Mouse (Mus musculus) limb, embryonic 10.5 days (tissue): Measurements from ENCODE around the gene Maml2. TPM values are rescaled to one million over a fixed set of nuclear protein-coding genes. Genes with fewer than 3 reads are reported as not detected.

Experiments used
- DNase-seq: peaks from one replicate; pipeline ENCODE4 v3.0.0-alpha.2; 2017; ENCODE audit warnings: low spot score
- H3K27ac ChIP-seq: fragments of 300-500 bp; sonication (generic); 2 replicates; pipeline ENCODE4 v1.5.1; 2016; ENCODE audit warnings: mild to moderate bottlenecking
- H3K27me3 ChIP-seq: fragments of 300-500 bp; sonication (generic); 2 replicates; pipeline ENCODE4 v1.6.1; 2016; ENCODE audit warnings: low read depth, mild to moderate bottlenecking; ENCODE audit not compliant: poor library complexity, severe bottlenecking
- H3K36me3 ChIP-seq: fragments of 300-500 bp; sonication (generic); 2 replicates; pipeline ENCODE4 v1.6.1; 2016; ENCODE audit warnings: mild to moderate bottlenecking, moderate library complexity
- H3K4me1 ChIP-seq: fragments of 300-500 bp; sonication (generic); 2 replicates; pipeline ENCODE4 v1.6.1; 2016
- H3K4me3 ChIP-seq: fragments of 300-500 bp; sonication (generic); 2 replicates; pipeline ENCODE4 v1.5.1; 2016; ENCODE audit warnings: mild to moderate bottlenecking, moderate library complexity
- H3K9me3 ChIP-seq: fragments of 300-500 bp; sonication (generic); replicated peaks from 2 replicates; pipeline ENCODE4 v1.6.1; 2016; ENCODE audit warnings: mild to moderate bottlenecking
- WGBS: fragments of 180-500 bp; shearing (Covaris S2); methylation state at CpG from one replicate; pipeline ENCODE4 v1.1.7; 2016; 5-methylcytosine and 5-hydroxymethylcytosine counted together
- polyA plus RNA-seq: library from polyadenylated mRNA; unstranded; fragments of >200 nt; fragmentation: Nextera tagmentation; extraction: Ambion mirVana; gene quantifications from 2 replicates; pipeline ENCODE4 v1.2.1, GENCODE M21; 2016

Maml2 gene
- polyA plus RNA-seq, 1 experiment from 2014 or later = 8.0 TPM

- no peaks in the 10 kb centered on the region for H3K27me3 ChIP-seq
- no peak for DNase-seq
- H3K36me3 ChIP-seq = no peaks in the 10 kb centered on the region
- WGBS = 54% methylated on average over 5 of the region's 5 CpGs
- H3K4me1 ChIP-seq = peaks cover 24% of the 10 kb centered on the region
- no peak overlapping the region for H3K4me3 ChIP-seq
- H3K9me3 ChIP-seq = no peaks in the 10 kb centered on the region
- H3K27ac ChIP-seq = no peak overlapping the region
Observed at GRCm38 (mm10) chr9:13513135-13513534, 215.4 kb downstream of the Maml2 start.

GRCm38 (mm10) chr9:13514435-13514834, 216.7 kb downstream of the Maml2 start:
- peaks cover 27% of the 10 kb centered on the region for H3K4me1 ChIP-seq
- no peaks in the 10 kb centered on the region for H3K27me3 ChIP-seq
- no peaks in the 10 kb centered on the region for H3K9me3 ChIP-seq
- no peak overlapping the region for H3K27ac ChIP-seq
- H3K36me3 ChIP-seq = no peaks in the 10 kb centered on the region
- H3K4me3 ChIP-seq = no peak overlapping the region
- peak; percentile 3 for DNase-seq

GRCm38 (mm10) chr9:13515976-13516375, 218.2 kb downstream of the Maml2 start:
- DNase-seq = no peak
- H3K9me3 ChIP-seq = no peaks in the 10 kb centered on the region
- 88% methylated on average over 2 of the region's 2 CpGs for WGBS
- H3K36me3 ChIP-seq = no peaks in the 10 kb centered on the region
- H3K27ac ChIP-seq = no peak overlapping the region
- H3K4me3 ChIP-seq = no peak overlapping the region
- H3K4me1 ChIP-seq = peaks cover 24% of the 10 kb centered on the region
- H3K27me3 ChIP-seq = no peaks in the 10 kb centered on the region

- Histone ChIP-seq H3K4me3 (no peak overlapping the region), H3K4me1 (peaks cover 24% of the 10 kb centered on the region), H3K27ac (peak overlapping the region; percentile 22), H3K27me3 (no peaks in the 10 kb centered on the region), H3K9me3 (no peaks in the 10 kb centered on the region), H3K36me3 (no peaks in the 10 kb centered on the region)
- no peak for DNase-seq
- 71% methylated on average over 2 of the region's 2 CpGs for WGBS
Observed at GRCm38 (mm10) chr9:13518031-13518430, 220.3 kb downstream of the Maml2 start.

GRCm38 (mm10) chr9:13518441-13518971, 220.7 kb downstream of the Maml2 start:
- H3K4me3 ChIP-seq = no peak overlapping the region
- no peak for DNase-seq
- H3K27ac ChIP-seq = peak overlapping the region; percentile 22
- peaks cover 24% of the 10 kb centered on the region for H3K4me1 ChIP-seq
- 93% methylated on average over 2 of the region's 2 CpGs for WGBS
- H3K36me3 ChIP-seq = no peaks in the 10 kb centered on the region
- no peaks in the 10 kb centered on the region for H3K27me3 ChIP-seq
- no peaks in the 10 kb centered on the region for H3K9me3 ChIP-seq

GRCm38 (mm10) chr9:13522061-13522820, 224.5 kb downstream of the Maml2 start:
- H3K9me3 ChIP-seq = no peaks in the 10 kb centered on the region
- no peak for DNase-seq
- no peak overlapping the region for H3K4me3 ChIP-seq
- 70% methylated on average over 9 of the region's 9 CpGs for WGBS
- no peak overlapping the region for H3K27ac ChIP-seq
- H3K36me3 ChIP-seq = no peaks in the 10 kb centered on the region
- peaks cover 19% of the 10 kb centered on the region for H3K4me1 ChIP-seq
- H3K27me3 ChIP-seq = no peaks in the 10 kb centered on the region

GRCm38 (mm10) chr9:13523046-13523445, 225.3 kb downstream of the Maml2 start:
- Histone ChIP-seq H3K27ac (no peak overlapping the region), H3K27me3 (no peaks in the 10 kb centered on the region), H3K4me3 (no peak overlapping the region), H3K36me3 (no peaks in the 10 kb centered on the region), H3K9me3 (no peaks in the 10 kb centered on the region), H3K4me1 (peaks cover 11% of the 10 kb centered on the region)
- DNase-seq = no peak
- 87% methylated on average over 3 of the region's 3 CpGs for WGBS

GRCm38 (mm10) chr9:13525075-13525474, 227.3 kb downstream of the Maml2 start:
- no peaks in the 10 kb centered on the region for H3K9me3 ChIP-seq
- H3K4me3 ChIP-seq = no peak overlapping the region
- no peaks in the 10 kb centered on the region for H3K36me3 ChIP-seq
- no peaks in the 10 kb centered on the region for H3K27me3 ChIP-seq
- H3K4me1 ChIP-seq = peaks cover 4% of the 10 kb centered on the region; the same call in 1 of the 2 replicates
- 76% methylated on average over 1 of the region's 1 CpGs for WGBS
- H3K27ac ChIP-seq = no peak overlapping the region
- no peak for DNase-seq

- no peak overlapping the region; the same call in 1 of the 2 replicates for H3K27ac ChIP-seq
- no peaks in the 10 kb centered on the region for H3K27me3 ChIP-seq
- DNase-seq = no peak
- no peaks in the 10 kb centered on the region for H3K36me3 ChIP-seq
- no peak overlapping the region for H3K4me3 ChIP-seq
- 81% methylated on average over 5 of the region's 5 CpGs for WGBS
- H3K9me3 ChIP-seq = no peaks in the 10 kb centered on the region
- H3K4me1 ChIP-seq = peaks cover 7% of the 10 kb centered on the region
Observed at GRCm38 (mm10) chr9:13525561-13526255, 228.0 kb downstream of the Maml2 start.

GRCm38 (mm10) chr9:13530575-13530974, 232.8 kb downstream of the Maml2 start:
- Histone ChIP-seq H3K36me3 (0 out of 2 replicates have a peak, but pooled peaks cover 2% of the 10 kb centered on the region), H3K27ac (no peak overlapping the region), H3K4me1 (peaks cover 23% of the 10 kb centered on the region), H3K4me3 (no peak overlapping the region), H3K27me3 (no peaks in the 10 kb centered on the region), H3K9me3 (0 out of 2 replicates have a peak, but pooled peaks cover 2% of the 10 kb centered on the region)
- 82% methylated on average over 4 of the region's 4 CpGs for WGBS
- DNase-seq = no peak

GRCm38 (mm10) chr9:13533076-13533707, 235.4 kb downstream of the Maml2 start:
- peaks cover 48% of the 10 kb centered on the region for H3K4me1 ChIP-seq
- H3K27ac ChIP-seq = no peak overlapping the region

GRCm38 (mm10) chr9:13535803-13536202, 238.0 kb downstream of the Maml2 start:
- H3K27me3 ChIP-seq = no peaks in the 10 kb centered on the region
- H3K4me1 ChIP-seq = peaks cover 65% of the 10 kb centered on the region
- 42% methylated on average over 5 of the region's 5 CpGs for WGBS
- no peak for DNase-seq
- 0 out of 2 replicates have a peak, but pooled peaks cover 2% of the 10 kb centered on the region for H3K9me3 ChIP-seq
- no peak overlapping the region for H3K4me3 ChIP-seq
- H3K27ac ChIP-seq = peak overlapping the region; percentile 79
- 0 out of 2 replicates have a peak, but pooled peaks cover 2% of the 10 kb centered on the region for H3K36me3 ChIP-seq

More at GRCm38 (mm10) chr9:13533076-13533707, 235.4 kb downstream of the Maml2 start:
- 90% methylated on average over 11 of the region's 11 CpGs for WGBS
- Histone ChIP-seq H3K4me3 (no peak overlapping the region), H3K27me3 (no peaks in the 10 kb centered on the region), H3K9me3 (0 out of 2 replicates have a peak, but pooled peaks cover 2% of the 10 kb centered on the region), H3K36me3 (0 out of 2 replicates have a peak, but pooled peaks cover 2% of the 10 kb centered on the region)
- no peak for DNase-seq
